Mouse (Mus musculus): ENCODE measurements at regions not wholly inside any gene's neighbourhood (a gene's known extent, or its start where the extent isn't known, plus 50 kb on each side); places are given as distances from the start of the nearest gene placed in this dataset.

DNA sequence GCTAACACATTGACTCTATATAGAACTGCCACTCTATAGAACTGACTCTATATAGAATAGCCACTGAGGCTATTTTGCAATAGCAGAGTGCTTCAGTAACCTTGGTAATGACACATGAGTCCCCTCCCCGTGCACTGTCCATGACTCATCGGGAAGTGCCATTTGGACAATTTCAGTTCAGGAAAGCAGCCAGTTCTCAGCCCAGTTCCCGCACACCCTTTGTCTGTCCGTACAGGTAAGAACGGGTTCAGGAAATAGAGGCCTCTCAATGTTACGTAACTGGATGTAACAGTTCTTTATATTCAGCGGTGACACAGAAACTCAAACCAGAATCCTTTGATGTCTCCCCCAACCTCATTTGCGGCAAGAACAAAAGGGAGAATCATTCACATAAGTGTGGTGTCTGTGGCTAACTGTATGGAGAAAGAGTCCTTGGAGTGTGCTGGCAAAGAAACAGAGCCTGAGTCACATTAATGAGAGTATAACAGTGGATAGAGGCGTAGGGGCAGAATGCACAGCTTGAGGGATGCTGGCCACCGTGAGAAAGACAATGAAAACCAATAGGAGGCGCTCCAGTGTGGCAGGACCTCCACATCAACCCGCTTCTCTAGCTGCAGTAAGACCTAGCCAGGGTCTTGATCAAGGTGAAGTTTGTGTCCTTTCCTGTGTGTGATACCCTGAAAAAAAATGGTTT is 72.8 kb upstream of the Ptprz1 start:
- peak; percentile 31; the same call in 1 of the 2 replicates for TF ChIP-seq CTCF (IDR thresholded peaks at IDR 0.05; ENCODE audit: borderline replicate concordance, extremely low read depth, insufficient read depth, insufficient read length)
- no peak for TF ChIP-seq POLR2A (IDR thresholded peaks at IDR 0.05; ENCODE audit: borderline replicate concordance, extremely low read depth, insufficient read depth, insufficient read length, poor library complexity, severe bottlenecking)
